Mouse (Mus musculus): ENCODE results near the gene Klf2. TPM values are rescaled to one million over a fixed set of nuclear protein-coding genes. Genes with fewer than 3 reads are reported as not detected.

Gene Klf2
- polyA plus RNA-seq, 1 experiment from 2014 or later: 9.5 TPM

- DNase-seq (ENCODE audit: low spot score): no peak
- WGBS: 77% methylated on average over 6 of the region's 6 CpGs
- TF ChIP-seq CTCF (IDR thresholded peaks at IDR 0.05; ENCODE audit: low read depth) (no peak), EP300 (optimal IDR thresholded peaks at IDR 0.05) (no peak)
- no peak overlapping the region for H3K27ac ChIP-seq (replicated peaks)
- H3K9me3 ChIP-seq (ENCODE audit: control insufficient read depth, low read length): no peaks in the 10 kb centered on the region
- H3K9ac ChIP-seq (ENCODE audit: low read length): no peak overlapping the region
- H3K4me3 ChIP-seq (ENCODE audit: low read depth, low read length): no peak overlapping the region
- H3K27me3 ChIP-seq (ENCODE audit: control insufficient read depth, insufficient read depth, low read length): no peaks in the 10 kb centered on the region
- no peak for ATAC-seq (ENCODE audit: low FRiP score, low TSS enrichment)
- peaks cover 2% of the 10 kb centered on the region; the same call in 1 of the 2 replicates for H3K36me3 ChIP-seq (ENCODE audit: control insufficient read depth, insufficient read depth, low read length)
- no peaks in the 10 kb centered on the region for H3K4me1 ChIP-seq (replicated peaks; ENCODE audit: control insufficient read depth, insufficient read depth)
- H3K4me2 ChIP-seq (replicated peaks; ENCODE audit: low read depth): no peak overlapping the region
Observed at GRCm38 (mm10) chr8:72330806-72331516, 12.1 kb downstream of the Klf2 start.

GRCm38 (mm10) chr8:72331631-72332030, 12.8 kb downstream of the Klf2 start:
- Histone ChIP-seq H3K4me3 (ENCODE audit: low read depth, low read length) (no peak overlapping the region), H3K36me3 (ENCODE audit: control insufficient read depth, insufficient read depth, low read length) (peaks cover 2% of the 10 kb centered on the region; the same call in 1 of the 2 replicates), H3K27me3 (ENCODE audit: control insufficient read depth, insufficient read depth, low read length) (no peaks in the 10 kb centered on the region), H3K9ac (ENCODE audit: low read length) (no peak overlapping the region), H3K27ac (replicated peaks) (no peak overlapping the region), H3K9me3 (ENCODE audit: control insufficient read depth, low read length) (no peaks in the 10 kb centered on the region), H3K4me2 (replicated peaks; ENCODE audit: low read depth) (no peak overlapping the region), H3K4me1 (replicated peaks; ENCODE audit: control insufficient read depth, insufficient read depth) (no peaks in the 10 kb centered on the region)
- ATAC-seq (ENCODE audit: low FRiP score, low TSS enrichment): no peak
- no peak for DNase-seq (ENCODE audit: low spot score)
- 83% methylated on average over 4 of the region's 4 CpGs for WGBS
- TF ChIP-seq EP300 (optimal IDR thresholded peaks at IDR 0.05) (no peak), CTCF (IDR thresholded peaks at IDR 0.05; ENCODE audit: low read depth) (no peak)

GRCm38 (mm10) chr8:72333429-72334143, 14.8 kb downstream of the Klf2 start:
- H3K9ac ChIP-seq (ENCODE audit: low read length): no peak overlapping the region
- no peak for ATAC-seq (ENCODE audit: low FRiP score, low TSS enrichment)
- no peaks in the 10 kb centered on the region for H3K27me3 ChIP-seq (ENCODE audit: control insufficient read depth, insufficient read depth, low read length)
- no peaks in the 10 kb centered on the region for H3K4me1 ChIP-seq (replicated peaks; ENCODE audit: control insufficient read depth, insufficient read depth)
- no peak overlapping the region for H3K4me2 ChIP-seq (replicated peaks; ENCODE audit: low read depth)
- no peaks in the 10 kb centered on the region for H3K9me3 ChIP-seq (ENCODE audit: control insufficient read depth, low read length)
- no peak overlapping the region for H3K4me3 ChIP-seq (ENCODE audit: low read depth, low read length)
- 52% methylated on average over 3 of the region's 3 CpGs for WGBS
- H3K36me3 ChIP-seq (ENCODE audit: control insufficient read depth, insufficient read depth, low read length): peaks cover 6% of the 10 kb centered on the region; the same call in 1 of the 2 replicates
- H3K27ac ChIP-seq (replicated peaks): no peak overlapping the region
- no peak for DNase-seq (ENCODE audit: low spot score)
- no peak for TF ChIP-seq CTCF (IDR thresholded peaks at IDR 0.05; ENCODE audit: low read depth)
- TF ChIP-seq EP300 (optimal IDR thresholded peaks at IDR 0.05): no peak

- Histone ChIP-seq H3K4me3 (ENCODE audit: low read depth, low read length) (no peak overlapping the region), H3K27ac (replicated peaks) (no peak overlapping the region), H3K4me1 (replicated peaks; ENCODE audit: control insufficient read depth, insufficient read depth) (no peaks in the 10 kb centered on the region), H3K9me3 (ENCODE audit: control insufficient read depth, low read length) (no peaks in the 10 kb centered on the region), H3K27me3 (ENCODE audit: control insufficient read depth, insufficient read depth, low read length) (no peaks in the 10 kb centered on the region), H3K9ac (ENCODE audit: low read length) (no peak overlapping the region), H3K36me3 (ENCODE audit: control insufficient read depth, insufficient read depth, low read length) (peaks cover 6% of the 10 kb centered on the region; the same call in 1 of the 2 replicates), H3K4me2 (replicated peaks; ENCODE audit: low read depth) (no peak overlapping the region)
- no peak for ATAC-seq (ENCODE audit: low FRiP score, low TSS enrichment)
- DNase-seq (ENCODE audit: low spot score): no peak
- WGBS: 76% methylated on average over 4 of the region's 4 CpGs
- TF ChIP-seq EP300 (optimal IDR thresholded peaks at IDR 0.05) (no peak), CTCF (IDR thresholded peaks at IDR 0.05; ENCODE audit: low read depth) (no peak)
Observed at GRCm38 (mm10) chr8:72334144-72334641, 15.4 kb downstream of the Klf2 start.

GRCm38 (mm10) chr8:72336273-72336672, 17.4 kb downstream of the Klf2 start:
- peaks cover 17% of the 10 kb centered on the region; the same call in 1 of the 2 replicates for H3K36me3 ChIP-seq (ENCODE audit: control insufficient read depth, insufficient read depth, low read length)
- no peak overlapping the region for H3K4me2 ChIP-seq (replicated peaks; ENCODE audit: low read depth)
- 47% methylated on average over 2 of the region's 2 CpGs for WGBS
- H3K4me1 ChIP-seq (replicated peaks; ENCODE audit: control insufficient read depth, insufficient read depth): no peaks in the 10 kb centered on the region
- no peak overlapping the region for H3K27ac ChIP-seq (replicated peaks)
- H3K4me3 ChIP-seq (ENCODE audit: low read depth, low read length): no peak overlapping the region
- H3K27me3 ChIP-seq (ENCODE audit: control insufficient read depth, insufficient read depth, low read length): no peaks in the 10 kb centered on the region
- ATAC-seq (ENCODE audit: low FRiP score, low TSS enrichment): no peak
- H3K9me3 ChIP-seq (ENCODE audit: control insufficient read depth, low read length): no peaks in the 10 kb centered on the region
- TF ChIP-seq CTCF (IDR thresholded peaks at IDR 0.05; ENCODE audit: low read depth) (no peak), EP300 (optimal IDR thresholded peaks at IDR 0.05) (no peak)
- no peak for DNase-seq (ENCODE audit: low spot score)
- no peak overlapping the region for H3K9ac ChIP-seq (ENCODE audit: low read length)

GRCm38 (mm10) chr8:72337034-72337433, 18.2 kb downstream of the Klf2 start:
- Histone ChIP-seq H3K27me3 (ENCODE audit: control insufficient read depth, insufficient read depth, low read length) (no peaks in the 10 kb centered on the region), H3K36me3 (ENCODE audit: control insufficient read depth, insufficient read depth, low read length) (peaks cover 22% of the 10 kb centered on the region; the same call in 1 of the 2 replicates), H3K27ac (replicated peaks) (no peak overlapping the region), H3K9ac (ENCODE audit: low read length) (no peak overlapping the region), H3K4me2 (replicated peaks; ENCODE audit: low read depth) (no peak overlapping the region), H3K4me3 (ENCODE audit: low read depth, low read length) (no peak overlapping the region), H3K4me1 (replicated peaks; ENCODE audit: control insufficient read depth, insufficient read depth) (no peaks in the 10 kb centered on the region), H3K9me3 (ENCODE audit: control insufficient read depth, low read length) (no peaks in the 10 kb centered on the region)
- DNase-seq (ENCODE audit: low spot score) (no peak), ATAC-seq (ENCODE audit: low FRiP score, low TSS enrichment) (no peak)
- TF ChIP-seq EP300 (optimal IDR thresholded peaks at IDR 0.05) (no peak), CTCF (IDR thresholded peaks at IDR 0.05; ENCODE audit: low read depth) (no peak)
